Mouse (Mus musculus) naive thymus-derived CD4-positive, alpha-beta T cell, adult 5 months (primary cell): Measurements from ENCODE around the gene Adam15. TPM values are rescaled to one million over a fixed set of nuclear protein-coding genes. Genes with fewer than 3 reads are reported as not detected.

Source experiments
- polyA plus RNA-seq: library from polyadenylated mRNA; unstranded; fragments of 100-300 nt; shearing (Covaris generic); gene quantifications from one replicate; pipeline ENCODE4 v1.2.1, GENCODE M21; 2017

The Adam15 gene
- 11.3 TPM for polyA plus RNA-seq

DNA sequence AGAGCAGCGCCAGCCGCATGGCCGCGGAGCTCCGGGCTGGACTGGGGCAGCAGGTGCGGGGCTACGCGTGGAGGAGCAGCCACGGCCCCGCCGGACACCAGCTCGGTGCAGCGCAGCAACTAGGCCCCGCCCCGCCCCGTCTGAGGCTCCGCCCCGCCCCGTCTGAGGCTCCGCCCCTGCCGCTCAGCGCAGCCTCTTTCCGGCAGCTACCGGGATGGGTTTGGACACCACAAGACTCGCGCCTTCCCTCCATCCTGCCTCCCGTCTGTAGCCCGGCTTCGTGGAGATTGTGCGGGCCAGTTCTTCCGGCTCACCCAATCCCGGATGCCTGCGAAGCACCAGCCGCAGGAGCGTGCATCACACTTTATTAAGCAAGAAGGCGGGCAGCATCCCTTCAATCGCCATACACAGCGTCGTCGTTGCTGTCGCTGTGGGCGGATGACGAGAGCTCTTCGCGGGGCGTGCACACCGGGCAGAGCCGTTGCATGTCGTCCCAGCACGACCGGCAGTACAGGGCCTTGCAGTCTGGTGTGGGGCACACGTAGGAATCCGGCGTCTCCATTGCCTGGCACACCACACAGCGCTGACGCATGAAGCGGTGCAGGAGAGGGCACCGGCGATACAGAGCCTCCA lies at the start of gene Adam15:
Gene Adam15, minus strand, starts transcription at position 128 of the 633 bp plus-strand sequence.

GRCm38 (mm10) chr3:89394006-89394893 lies 44.5 kb upstream of the Adam15 start, which contains the start of gene Zbtb7b:
Gene Zbtb7b (minus strand): TSS chr3:89394776.

GRCm38 (mm10) chr3:89365153-89365485 lies 15.3 kb upstream of the Adam15 start, which contains the start of gene Dcst1:
Gene Dcst1 (minus strand): TSS chr3:89365253.

DNA sequence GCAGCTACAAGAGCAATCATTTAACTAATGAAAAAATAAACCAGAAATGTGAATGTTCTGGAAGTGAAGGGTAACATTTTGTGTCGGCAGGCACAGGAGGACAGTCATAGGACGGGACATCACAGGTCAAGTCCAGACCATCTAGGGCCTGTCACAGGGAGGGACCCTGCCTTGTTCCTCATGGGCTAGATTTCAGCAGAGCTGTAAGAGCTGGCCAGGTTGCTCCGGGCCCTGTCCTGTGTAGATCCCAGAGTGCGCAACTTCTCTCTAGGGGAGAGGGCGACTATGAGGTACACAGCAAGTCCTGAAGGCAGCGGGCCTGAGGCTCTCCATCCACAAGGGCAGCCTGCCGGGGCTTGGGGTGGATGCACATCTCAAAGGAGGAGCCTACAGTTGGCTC lies 11.9 kb upstream of the Adam15 start, which contains the start of gene Dcst2:
Gene Dcst2, plus strand, starts transcription at position 301 of the 400 bp plus-strand sequence.

DNA sequence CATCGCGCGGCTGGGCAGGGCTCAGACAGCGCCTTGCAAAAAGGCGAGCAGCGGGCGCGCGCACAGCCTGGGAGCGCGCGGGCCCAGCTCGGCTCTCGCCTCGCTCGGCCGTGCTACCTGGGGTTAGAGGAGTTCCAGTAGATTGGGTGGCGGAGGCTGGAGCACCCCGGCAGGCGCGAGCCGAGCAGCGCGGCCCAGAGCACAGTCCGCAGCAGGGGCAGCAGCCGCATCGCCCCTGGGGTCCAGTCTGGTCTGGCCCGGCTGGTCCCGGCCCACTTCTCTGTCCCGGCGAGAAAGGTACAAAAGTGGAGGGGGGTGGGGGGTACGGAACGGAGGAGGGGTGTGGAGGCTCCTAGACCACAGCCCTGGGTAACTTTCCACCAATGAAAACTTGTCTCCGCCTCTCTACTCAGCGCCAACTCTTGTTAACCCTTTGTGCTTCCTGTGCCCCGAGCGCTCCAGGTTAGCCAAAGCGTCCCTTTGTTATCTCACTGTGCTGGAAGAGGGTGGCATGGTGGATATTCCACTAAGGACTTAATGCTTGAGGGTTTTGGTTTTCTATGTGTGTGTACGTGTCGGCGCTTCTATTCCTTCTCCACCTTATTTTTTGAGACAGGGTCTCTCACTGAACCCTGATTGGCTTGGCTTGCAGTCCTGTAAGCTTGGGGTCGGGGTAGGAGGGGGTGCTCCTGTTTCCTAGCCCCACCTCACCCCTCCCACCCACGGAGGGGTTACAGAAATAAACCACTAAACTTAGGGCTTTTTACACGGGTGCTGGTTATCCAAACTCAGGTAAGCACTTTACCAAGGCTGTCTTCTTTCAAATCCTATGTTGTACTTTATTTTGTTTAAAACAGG lies 11.8 kb downstream of the Adam15 start, which contains the start of gene Efna4:
Gene Efna4, minus strand, starts transcription at position 308 of the 858 bp plus-strand sequence.

GRCm38 (mm10) chr3:89322514-89323165 lies 27.2 kb downstream of the Adam15 start, which contains the start of gene Efna3:
Gene Efna3 (minus strand): TSS chr3:89322965.

Other genes with a start within 250 kb of the Adam15 start
- gene Gm43738, start 248.9 kb downstream of the Adam15 start, polyA plus RNA-seq = not detected
- gene Fdps, start 248.0 kb downstream of the Adam15 start, polyA plus RNA-seq = 69.4 TPM
- not detected for gene Pklr, start 213.9 kb downstream of the Adam15 start, polyA plus RNA-seq
- gene Hcn3, start 189.8 kb downstream of the Adam15 start, polyA plus RNA-seq = 2.3 TPM
- 106 TPM for gene Clk2, start 185.2 kb downstream of the Adam15 start, polyA plus RNA-seq
- 217 TPM for gene Scamp3, start 172.5 kb downstream of the Adam15 start, polyA plus RNA-seq
- gene Fam189b, start 166.9 kb downstream of the Adam15 start, polyA plus RNA-seq = 143 TPM
- 72.7 TPM for gene Gba, start 147.1 kb downstream of the Adam15 start, polyA plus RNA-seq
- 1.5 TPM for gene Thbs3, start 134.8 kb downstream of the Adam15 start, polyA plus RNA-seq
- 102 TPM for gene Mtx1, start 122.9 kb downstream of the Adam15 start, polyA plus RNA-seq
- gene Muc1, start 120.9 kb downstream of the Adam15 start, polyA plus RNA-seq = not detected
- 161 TPM for gene Krtcap2, start 104.0 kb downstream of the Adam15 start, polyA plus RNA-seq
- gene Trim46, start 103.7 kb downstream of the Adam15 start, polyA plus RNA-seq = 1.1 TPM
- 74.9 TPM for gene Dpm3, start 90.6 kb downstream of the Adam15 start, polyA plus RNA-seq
- gene Slc50a1, start 79.4 kb downstream of the Adam15 start, polyA plus RNA-seq = 189 TPM
- not detected for gene Efna1, start 68.9 kb downstream of the Adam15 start, polyA plus RNA-seq
- not detected for gene Efna3, start 27.0 kb downstream of the Adam15 start, polyA plus RNA-seq
- gene Efna4, start 12.0 kb downstream of the Adam15 start, polyA plus RNA-seq = 0.21 TPM
- 0.20 TPM for gene Dcst2, start 12.0 kb upstream of the Adam15 start, polyA plus RNA-seq
- 0.25 TPM for gene Dcst1, start 15.3 kb upstream of the Adam15 start, polyA plus RNA-seq
- 14.2 TPM for gene Zbtb7b, start 44.8 kb upstream of the Adam15 start, polyA plus RNA-seq
- gene Lenep, start 52.8 kb upstream of the Adam15 start, polyA plus RNA-seq = 0.31 TPM
- 25.3 TPM for gene Flad1, start 61.9 kb upstream of the Adam15 start, polyA plus RNA-seq
- 10.2 TPM for gene Cks1b, start 68.4 kb upstream of the Adam15 start, polyA plus RNA-seq
- 79.2 TPM for gene Shc1, start 68.4 kb upstream of the Adam15 start, polyA plus RNA-seq
- 47.2 TPM for gene Pygo2, start 80.2 kb upstream of the Adam15 start, polyA plus RNA-seq
- 82.6 TPM for gene Pbxip1, start 86.7 kb upstream of the Adam15 start, polyA plus RNA-seq
- 9.9 TPM for gene Pmvk, start 104.5 kb upstream of the Adam15 start, polyA plus RNA-seq
- gene Kcnn3, start 170.2 kb upstream of the Adam15 start, polyA plus RNA-seq = not detected